Mouse (Mus musculus) ES-Bruce4 (cell line): ENCODE results near the gene Gabrr3.

Experiments
- CTCF ChIP-seq: IDR thresholded peaks from one replicate; pipeline ENCODE4 v1.8.1; 2011; ENCODE audit warnings: low read depth, low read length
- POLR2A ChIP-seq: IDR thresholded peaks from one replicate; pipeline ENCODE4 v1.8.1; 2011; ENCODE audit warnings: low read length; ENCODE audit not compliant: insufficient read depth

DNA sequence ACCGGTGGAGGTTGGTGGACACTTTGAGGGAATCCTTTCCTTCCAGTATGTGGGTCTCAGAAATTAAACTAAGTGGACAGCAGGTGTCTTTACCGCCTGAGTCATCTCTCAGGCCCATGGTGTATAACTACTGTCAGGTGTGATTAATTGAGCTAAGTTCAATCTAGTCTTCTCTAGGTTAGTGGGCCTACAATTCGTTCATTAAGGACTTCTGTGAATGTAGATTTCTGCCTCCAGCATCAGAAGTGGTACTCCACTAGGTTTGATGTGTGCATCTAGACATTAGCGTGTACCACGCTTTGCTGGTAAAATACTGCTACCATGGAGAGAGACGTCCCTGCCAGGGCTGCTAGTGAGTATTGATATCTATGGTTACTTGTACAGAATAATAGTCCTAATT, 65.4 kb downstream of the Gabrr3 start:
- TF ChIP-seq CTCF (no peak), POLR2A (no peak)
